Mouse (Mus musculus): ENCODE measurements at regions not wholly inside any gene's neighbourhood (a gene's known extent, or its start where the extent isn't known, plus 50 kb on each side); places are given as distances from the start of the nearest gene placed in this dataset.

DNA sequence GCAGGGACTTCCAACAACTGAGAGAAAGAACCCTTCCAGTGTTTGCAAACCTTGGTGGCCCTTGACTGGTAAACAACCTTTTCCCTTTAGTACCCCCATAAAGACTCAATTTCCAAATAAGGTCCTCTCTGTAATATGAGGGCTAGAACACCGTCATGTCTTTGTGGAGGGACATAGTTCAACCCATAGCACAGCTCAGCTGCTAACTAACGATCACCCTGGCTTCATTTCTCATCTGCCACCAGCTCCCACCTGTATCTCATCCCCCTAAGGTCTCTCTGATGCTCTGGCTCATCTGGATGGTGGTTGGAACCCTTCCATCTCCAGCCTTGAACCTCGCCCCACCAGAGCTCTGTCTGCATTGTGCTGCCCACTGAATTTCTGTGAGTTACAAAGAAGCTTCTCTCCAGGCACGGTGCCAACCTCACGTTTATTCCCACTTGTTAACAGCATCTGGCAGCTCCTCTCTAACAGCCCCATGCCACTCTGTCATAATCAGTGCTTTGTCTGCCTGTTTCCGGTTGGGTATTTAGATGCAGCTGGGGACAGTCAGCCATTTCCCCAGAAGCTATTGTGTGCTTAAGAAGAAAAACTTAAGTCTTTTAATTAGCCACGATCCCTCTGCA lies 137.0 kb upstream of the Cdh5 start:
- H3K4me3 ChIP-seq (ENCODE audit: low read depth, low read length), result no peak overlapping the region
- no peaks in the 10 kb centered on the region for H3K27me3 ChIP-seq (ENCODE audit: insufficient read depth, low read length)
- no peaks in the 10 kb centered on the region for H3K4me1 ChIP-seq (ENCODE audit: insufficient read depth)
- H3K27ac ChIP-seq (ENCODE audit: low read depth, low read length), result no peak overlapping the region
- H3K36me3 ChIP-seq (ENCODE audit: insufficient read depth), result no peaks in the 10 kb centered on the region
- no peak overlapping the region for H3K9ac ChIP-seq
- ATAC-seq (peak; percentile 80), DNase-seq (peak; percentile 64)
- H3K9me3 ChIP-seq (ENCODE audit: low read length), result no peaks in the 10 kb centered on the region
- no peak for TF ChIP-seq CTCF (IDR thresholded peaks at IDR 0.05; ENCODE audit: low read depth)
- no peak overlapping the region for H3K4me2 ChIP-seq (ENCODE audit: low read depth)
- WGBS, result 24% methylated on average over 7 of the region's 7 CpGs

- 86% methylated on average over 5 of the region's 5 CpGs for WGBS
- Histone ChIP-seq H3K4me1 (ENCODE audit: insufficient read depth) (no peaks in the 10 kb centered on the region), H3K9me3 (ENCODE audit: low read length) (no peaks in the 10 kb centered on the region), H3K36me3 (ENCODE audit: insufficient read depth) (no peaks in the 10 kb centered on the region), H3K27ac (ENCODE audit: low read depth, low read length) (no peak overlapping the region), H3K4me2 (ENCODE audit: low read depth) (no peak overlapping the region), H3K9ac (no peak overlapping the region), H3K4me3 (ENCODE audit: low read depth, low read length) (no peak overlapping the region), H3K27me3 (ENCODE audit: insufficient read depth, low read length) (no peaks in the 10 kb centered on the region)
- no peak for TF ChIP-seq CTCF (IDR thresholded peaks at IDR 0.05; ENCODE audit: low read depth)
- no peak for ATAC-seq
- no peak for DNase-seq
Observed at GRCm38 (mm10) chr8:103969929-103970328, 131.5 kb upstream of the Cdh5 start.

DNA sequence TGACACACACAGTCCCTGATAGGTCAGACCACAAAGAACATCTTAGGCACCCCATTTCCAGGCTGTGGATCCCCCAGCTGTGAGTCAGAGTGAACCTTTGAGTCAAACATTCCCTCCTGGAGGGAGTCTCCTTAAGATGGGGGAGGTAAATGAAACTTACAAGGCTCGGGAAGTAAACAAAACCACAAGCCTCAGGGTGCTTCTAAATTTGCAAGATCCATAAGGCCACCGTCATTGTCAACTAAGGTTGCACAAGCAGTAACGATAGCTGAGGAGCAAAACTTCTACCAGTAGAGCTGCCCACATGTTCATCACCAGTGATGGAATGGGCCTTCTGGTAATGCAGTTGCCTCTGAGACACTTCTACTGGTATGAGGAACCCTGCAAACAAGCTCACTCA lies 130.9 kb upstream of the Cdh5 start:
- TF ChIP-seq CTCF (IDR thresholded peaks at IDR 0.05; ENCODE audit: low read depth), result no peak
- DNase-seq (no peak), ATAC-seq (no peak)
- Histone ChIP-seq H3K4me3 (ENCODE audit: low read depth, low read length) (no peak overlapping the region), H3K36me3 (ENCODE audit: insufficient read depth) (no peaks in the 10 kb centered on the region), H3K9ac (no peak overlapping the region), H3K4me2 (ENCODE audit: low read depth) (no peak overlapping the region), H3K27me3 (ENCODE audit: insufficient read depth, low read length) (no peaks in the 10 kb centered on the region), H3K27ac (ENCODE audit: low read depth, low read length) (no peak overlapping the region), H3K4me1 (ENCODE audit: insufficient read depth) (no peaks in the 10 kb centered on the region), H3K9me3 (ENCODE audit: low read length) (no peaks in the 10 kb centered on the region)
- WGBS, result 89% methylated on average over 3 of the region's 3 CpGs

DNA sequence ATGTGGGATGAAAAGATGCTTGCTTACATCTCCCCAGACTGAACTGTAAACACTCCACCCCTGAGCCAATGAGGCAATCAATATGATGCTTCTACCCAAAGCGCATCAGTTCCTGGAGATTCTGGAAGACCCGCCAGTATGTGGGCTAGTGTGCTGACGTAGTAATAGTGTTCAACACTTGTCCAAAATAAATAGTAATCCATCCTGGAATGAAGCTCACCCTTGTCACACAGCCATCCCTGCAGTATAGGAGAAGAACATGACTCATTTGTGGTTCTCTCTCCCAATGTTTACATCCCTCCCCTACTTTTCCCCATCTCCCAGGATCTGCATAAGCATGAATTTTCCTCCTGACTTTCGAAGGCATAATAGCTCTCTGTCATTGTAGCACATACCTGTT lies 130.5 kb upstream of the Cdh5 start:
- H3K27me3 ChIP-seq (ENCODE audit: insufficient read depth, low read length), result no peaks in the 10 kb centered on the region
- H3K9ac ChIP-seq, result no peak overlapping the region
- H3K27ac ChIP-seq (ENCODE audit: low read depth, low read length), result no peak overlapping the region
- H3K4me3 ChIP-seq (ENCODE audit: low read depth, low read length), result no peak overlapping the region
- TF ChIP-seq CTCF (IDR thresholded peaks at IDR 0.05; ENCODE audit: low read depth), result no peak
- H3K4me2 ChIP-seq (ENCODE audit: low read depth), result no peak overlapping the region
- 92% methylated on average over 4 of the region's 4 CpGs for WGBS
- DNase-seq, result no peak
- no peak for ATAC-seq
- no peaks in the 10 kb centered on the region for H3K4me1 ChIP-seq (ENCODE audit: insufficient read depth)
- no peaks in the 10 kb centered on the region for H3K9me3 ChIP-seq (ENCODE audit: low read length)
- H3K36me3 ChIP-seq (ENCODE audit: insufficient read depth), result no peaks in the 10 kb centered on the region

GRCm38 (mm10) chr8:103976488-103976887 lies 124.9 kb upstream of the Cdh5 start:
- Histone ChIP-seq H3K4me3 (ENCODE audit: low read depth, low read length) (no peak overlapping the region), H3K4me1 (ENCODE audit: insufficient read depth) (no peaks in the 10 kb centered on the region), H3K27me3 (ENCODE audit: insufficient read depth, low read length) (no peaks in the 10 kb centered on the region), H3K9ac (no peak overlapping the region), H3K27ac (ENCODE audit: low read depth, low read length) (no peak overlapping the region), H3K4me2 (ENCODE audit: low read depth) (no peak overlapping the region), H3K36me3 (ENCODE audit: insufficient read depth) (no peaks in the 10 kb centered on the region), H3K9me3 (ENCODE audit: low read length) (no peaks in the 10 kb centered on the region)
- TF ChIP-seq CTCF (IDR thresholded peaks at IDR 0.05; ENCODE audit: low read depth), result 0 out of 2 replicates have a peak, but pooled peaks have one; percentile 12
- ATAC-seq (no peak), DNase-seq (no peak)
- 76% methylated on average over 6 of the region's 6 CpGs for WGBS

GRCm38 (mm10) chr8:103978948-103979347 lies 122.5 kb upstream of the Cdh5 start:
- no peak for DNase-seq
- 91% methylated on average over 5 of the region's 5 CpGs for WGBS

GRCm38 (mm10) chr8:103983860-103984594 lies 117.4 kb upstream of the Cdh5 start:
- peak; percentile 32; the same call in 1 of the 2 replicates for ATAC-seq

More at GRCm38 (mm10) chr8:103978948-103979347, 122.5 kb upstream of the Cdh5 start:
- no peaks in the 10 kb centered on the region for H3K4me1 ChIP-seq (ENCODE audit: insufficient read depth)
- H3K4me3 ChIP-seq (ENCODE audit: low read depth, low read length), result no peak overlapping the region
- H3K4me2 ChIP-seq (ENCODE audit: low read depth), result no peak overlapping the region
- H3K9ac ChIP-seq, result no peak overlapping the region
- ATAC-seq, result no peak
- no peaks in the 10 kb centered on the region for H3K9me3 ChIP-seq (ENCODE audit: low read length)
- no peak overlapping the region for H3K27ac ChIP-seq (ENCODE audit: low read depth, low read length)
- H3K36me3 ChIP-seq (ENCODE audit: insufficient read depth), result no peaks in the 10 kb centered on the region
- TF ChIP-seq CTCF (IDR thresholded peaks at IDR 0.05; ENCODE audit: low read depth), result no peak
- no peaks in the 10 kb centered on the region for H3K27me3 ChIP-seq (ENCODE audit: insufficient read depth, low read length)

More at GRCm38 (mm10) chr8:103983860-103984594, 117.4 kb upstream of the Cdh5 start:
- no peaks in the 10 kb centered on the region for H3K36me3 ChIP-seq (ENCODE audit: insufficient read depth)
- DNase-seq, result no peak
- H3K9ac ChIP-seq, result no peak overlapping the region
- H3K9me3 ChIP-seq (ENCODE audit: low read length), result no peaks in the 10 kb centered on the region
- H3K27ac ChIP-seq (ENCODE audit: low read depth, low read length), result no peak overlapping the region
- no peak overlapping the region for H3K4me2 ChIP-seq (ENCODE audit: low read depth)
- H3K27me3 ChIP-seq (ENCODE audit: insufficient read depth, low read length), result no peaks in the 10 kb centered on the region
- no peak for TF ChIP-seq CTCF (IDR thresholded peaks at IDR 0.05; ENCODE audit: low read depth)
- no peak overlapping the region for H3K4me3 ChIP-seq (ENCODE audit: low read depth, low read length)
- 30% methylated on average over 11 of the region's 11 CpGs for WGBS
- H3K4me1 ChIP-seq (ENCODE audit: insufficient read depth), result no peaks in the 10 kb centered on the region
